Mouse (Mus musculus): Measurements from ENCODE around the gene Cds1. TPM values are rescaled to one million over a fixed set of nuclear protein-coding genes. Genes with fewer than 3 reads are reported as not detected.

The Cds1 gene
- polyA plus RNA-seq (2014; fragmentation: Nextera tagmentation; extraction: Ambion mirVana): 4.1 and 5.7 TPM in 2 replicates

DNA sequence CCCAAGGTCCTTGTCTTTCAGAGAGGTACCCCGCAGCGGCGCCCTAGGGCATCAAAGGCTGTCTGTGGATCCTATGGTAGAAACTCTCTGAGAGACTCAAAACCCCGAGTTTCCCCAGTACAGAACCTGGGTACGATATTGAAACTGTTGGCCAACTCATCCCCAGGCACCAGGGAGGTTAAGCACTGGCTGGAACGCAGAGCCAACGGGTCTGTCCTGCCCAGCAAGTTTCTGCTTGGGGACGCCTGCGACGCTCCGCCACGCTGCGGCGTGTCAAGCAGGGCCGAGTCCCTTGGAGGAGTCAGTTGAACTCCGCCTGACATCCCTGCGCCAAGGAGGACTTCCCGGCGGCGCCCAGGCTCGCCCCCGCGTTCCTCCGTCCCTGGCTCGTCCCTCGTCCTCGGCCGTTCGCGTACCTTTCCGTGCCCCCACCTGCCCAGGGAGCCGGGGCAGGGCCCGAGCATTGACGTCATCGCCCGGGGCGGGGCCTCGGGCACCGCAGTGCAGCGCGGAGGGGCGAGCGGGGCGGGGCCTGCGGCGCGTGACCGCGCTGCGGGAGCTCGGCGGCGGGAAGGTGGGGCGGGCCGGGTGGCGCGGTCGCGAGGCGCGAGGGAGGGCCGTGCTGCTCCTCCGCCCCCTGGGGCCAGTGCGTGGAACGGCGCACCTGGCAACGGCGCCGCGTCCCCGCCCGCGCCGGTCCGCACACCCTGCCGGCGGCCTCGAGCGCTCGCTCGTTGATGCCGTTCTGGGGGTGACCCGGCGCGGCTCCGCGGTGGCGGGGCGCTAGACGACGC, at the start of gene Cds1:
Gene Cds1, plus strand, starts transcription at position 577 of the 794 bp plus-strand sequence.
- Histone ChIP-seq H3K9ac (replicated peaks; ENCODE audit: low read length) (peak within 1 kb of the TSS; percentile 57), H3K9me3 (ENCODE audit: control insufficient read depth, low read length) (no peaks in the 10 kb centered on the region), H3K27ac (replicated peaks; ENCODE audit: low read depth, low read length) (no peak within 1 kb of the TSS), H3K4me1 (ENCODE audit: control insufficient read depth, insufficient read depth, low read length) (0 out of 2 replicates have a peak, but pooled peaks cover 3% of the 10 kb centered on the region), H3K36me3 (ENCODE audit: control insufficient read depth, insufficient read depth, low read length) (no peaks in the 10 kb centered on the region), H3K4me3 (replicated peaks; ENCODE audit: low read depth, low read length) (peak within 1 kb of the TSS; percentile 73), H3K27me3 (ENCODE audit: control insufficient read depth, insufficient read depth, low read length) (peaks cover 49% of the 10 kb centered on the region), H3K4me2 (ENCODE audit: low read length) (peak within 1 kb of the TSS; percentile 99)
- DNase-seq (peak; percentile 89), ATAC-seq (ENCODE audit: low FRiP score, low TSS enrichment) (peak; percentile 92)
- WGBS: under 1% methylated on average over 79 of the region's 91 CpGs

DNA sequence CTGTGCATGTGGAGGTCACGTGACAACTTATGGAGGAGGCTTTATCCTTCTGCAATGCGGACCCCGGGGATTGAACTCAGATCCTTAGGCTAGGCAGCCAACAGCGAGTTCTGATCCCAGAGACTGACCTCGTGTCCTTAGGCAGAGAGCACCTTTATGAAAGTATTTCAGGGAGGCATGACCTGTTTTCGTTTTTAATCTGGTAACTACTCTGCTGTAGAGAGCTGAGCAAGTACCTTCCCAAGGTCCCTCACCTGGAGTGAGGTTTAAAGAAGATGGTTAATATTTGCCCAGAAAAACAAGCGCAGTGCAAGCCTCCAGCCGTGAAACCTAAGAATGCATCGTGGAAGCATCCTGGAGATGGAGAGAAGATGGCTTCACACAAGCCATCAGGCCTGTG, 40.7 kb upstream of the Cds1 start:
- DNase-seq: no peak
- WGBS: 93% methylated on average over 9 of the region's 9 CpGs
- Histone ChIP-seq H3K9me3 (ENCODE audit: control insufficient read depth, low read length) (no peaks in the 10 kb centered on the region), H3K27ac (replicated peaks; ENCODE audit: low read depth, low read length) (no peak overlapping the region), H3K27me3 (ENCODE audit: control insufficient read depth, insufficient read depth, low read length) (no peaks in the 10 kb centered on the region), H3K9ac (replicated peaks; ENCODE audit: low read length) (no peak overlapping the region), H3K4me3 (replicated peaks; ENCODE audit: low read depth, low read length) (no peak overlapping the region), H3K4me2 (ENCODE audit: low read length) (no peak overlapping the region), H3K36me3 (ENCODE audit: control insufficient read depth, insufficient read depth, low read length) (no peaks in the 10 kb centered on the region), H3K4me1 (ENCODE audit: control insufficient read depth, insufficient read depth, low read length) (no peaks in the 10 kb centered on the region)
- no peak for ATAC-seq (ENCODE audit: low FRiP score, low TSS enrichment)

- H3K27ac ChIP-seq (replicated peaks; ENCODE audit: low read depth, low read length): no peak overlapping the region
- ATAC-seq (ENCODE audit: low FRiP score, low TSS enrichment): no peak
- 93% methylated on average over 16 of the region's 16 CpGs for WGBS
- DNase-seq: no peak
- H3K4me1 ChIP-seq (ENCODE audit: control insufficient read depth, insufficient read depth, low read length): no peaks in the 10 kb centered on the region
- H3K9me3 ChIP-seq (ENCODE audit: control insufficient read depth, low read length): no peaks in the 10 kb centered on the region
- H3K9ac ChIP-seq (replicated peaks; ENCODE audit: low read length): no peak overlapping the region
- no peak overlapping the region for H3K4me3 ChIP-seq (replicated peaks; ENCODE audit: low read depth, low read length)
- no peaks in the 10 kb centered on the region for H3K27me3 ChIP-seq (ENCODE audit: control insufficient read depth, insufficient read depth, low read length)
- no peaks in the 10 kb centered on the region for H3K36me3 ChIP-seq (ENCODE audit: control insufficient read depth, insufficient read depth, low read length)
- H3K4me2 ChIP-seq (ENCODE audit: low read length): no peak overlapping the region
Observed at GRCm38 (mm10) chr5:101724756-101725155, 40.2 kb upstream of the Cds1 start.

DNA sequence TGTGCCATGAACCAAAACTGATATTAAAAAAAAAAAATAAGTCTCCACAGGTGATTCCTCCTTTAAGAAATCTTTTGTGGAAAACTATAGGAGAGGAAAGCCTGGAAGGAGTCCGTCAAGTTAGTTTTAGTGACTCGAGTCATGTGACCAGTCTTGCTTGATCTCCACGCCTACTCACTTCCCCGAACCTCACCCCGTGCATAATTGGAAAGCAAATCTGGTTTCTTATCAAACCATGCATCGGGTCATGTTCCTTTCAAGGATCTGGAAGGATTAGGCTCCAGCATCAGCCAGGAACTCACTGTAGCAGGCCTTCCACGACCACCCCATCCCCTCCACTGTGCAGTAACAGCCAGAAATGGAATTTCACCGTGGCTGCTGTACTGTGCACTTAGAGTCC, 39.2 kb upstream of the Cds1 start:
- no peak overlapping the region for H3K27ac ChIP-seq (replicated peaks; ENCODE audit: low read depth, low read length)
- H3K27me3 ChIP-seq (ENCODE audit: control insufficient read depth, insufficient read depth, low read length): no peaks in the 10 kb centered on the region
- no peak overlapping the region for H3K4me2 ChIP-seq (ENCODE audit: low read length)
- DNase-seq: no peak
- no peaks in the 10 kb centered on the region for H3K36me3 ChIP-seq (ENCODE audit: control insufficient read depth, insufficient read depth, low read length)
- no peak for ATAC-seq (ENCODE audit: low FRiP score, low TSS enrichment)
- no peaks in the 10 kb centered on the region for H3K4me1 ChIP-seq (ENCODE audit: control insufficient read depth, insufficient read depth, low read length)
- no peaks in the 10 kb centered on the region for H3K9me3 ChIP-seq (ENCODE audit: control insufficient read depth, low read length)
- 78% methylated on average over 8 of the region's 8 CpGs for WGBS
- no peak overlapping the region for H3K4me3 ChIP-seq (replicated peaks; ENCODE audit: low read depth, low read length)
- H3K9ac ChIP-seq (replicated peaks; ENCODE audit: low read length): no peak overlapping the region

DNA sequence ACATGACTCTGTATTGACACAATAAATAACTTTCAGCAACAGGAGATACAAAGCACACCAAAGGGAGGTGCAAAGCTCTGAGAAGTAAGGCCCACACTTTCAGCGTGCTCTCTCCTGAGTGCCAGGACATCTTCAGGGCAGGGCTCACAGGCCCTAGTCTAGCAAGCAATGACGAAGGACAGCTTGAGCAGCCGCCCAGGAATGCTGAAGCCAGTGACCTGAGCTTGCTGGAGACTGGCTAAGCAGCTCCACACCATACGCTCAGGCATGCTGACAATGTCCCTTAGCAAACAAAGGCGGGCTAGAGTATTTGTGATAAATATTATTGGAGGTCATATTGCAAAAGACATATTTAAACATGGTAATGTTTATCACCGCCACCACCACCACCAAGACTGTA, 38.6 kb upstream of the Cds1 start:
- no peak for DNase-seq
- Histone ChIP-seq H3K27ac (replicated peaks; ENCODE audit: low read depth, low read length) (no peak overlapping the region), H3K4me1 (ENCODE audit: control insufficient read depth, insufficient read depth, low read length) (no peaks in the 10 kb centered on the region), H3K4me3 (replicated peaks; ENCODE audit: low read depth, low read length) (no peak overlapping the region), H3K36me3 (ENCODE audit: control insufficient read depth, insufficient read depth, low read length) (no peaks in the 10 kb centered on the region), H3K9me3 (ENCODE audit: control insufficient read depth, low read length) (no peaks in the 10 kb centered on the region), H3K27me3 (ENCODE audit: control insufficient read depth, insufficient read depth, low read length) (no peaks in the 10 kb centered on the region), H3K9ac (replicated peaks; ENCODE audit: low read length) (no peak overlapping the region), H3K4me2 (ENCODE audit: low read length) (no peak overlapping the region)
- 91% methylated on average over 6 of the region's 6 CpGs for WGBS
- no peak for ATAC-seq (ENCODE audit: low FRiP score, low TSS enrichment)

DNA sequence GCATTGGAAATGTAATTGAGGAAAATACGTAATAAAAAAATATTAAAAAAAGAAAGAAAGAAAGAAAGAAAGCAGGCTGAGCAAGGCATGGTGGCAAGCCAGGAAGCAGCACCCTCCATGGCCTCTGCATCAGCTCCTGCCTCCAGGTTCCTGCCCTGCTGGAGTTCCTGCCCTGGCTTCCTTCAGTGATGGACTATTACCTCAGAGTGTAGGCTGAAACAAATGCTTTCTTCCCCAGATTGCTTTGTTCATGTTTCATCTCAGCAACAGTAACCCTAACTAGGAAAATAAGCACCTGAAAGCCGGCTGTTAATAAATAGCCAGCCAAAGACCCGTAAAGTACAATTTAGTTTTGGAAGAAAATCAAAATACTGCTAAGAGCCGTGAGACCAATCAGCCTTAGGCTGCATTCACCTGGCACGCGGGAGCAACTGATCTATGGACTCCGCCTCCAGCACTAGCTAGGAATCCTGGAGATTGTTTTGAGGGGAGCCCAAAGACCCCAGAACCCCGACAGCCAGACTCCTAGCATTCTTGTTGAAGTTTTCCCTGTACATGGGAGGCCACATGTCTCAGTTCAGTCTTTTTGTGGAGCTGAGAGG, 36.5 kb upstream of the Cds1 start:
- ATAC-seq (ENCODE audit: low FRiP score, low TSS enrichment) (no peak), DNase-seq (no peak)
- no peaks in the 10 kb centered on the region for H3K27me3 ChIP-seq (ENCODE audit: control insufficient read depth, insufficient read depth, low read length)
- no peaks in the 10 kb centered on the region for H3K4me1 ChIP-seq (ENCODE audit: control insufficient read depth, insufficient read depth, low read length)
- no peak overlapping the region for H3K4me2 ChIP-seq (ENCODE audit: low read length)
- no peaks in the 10 kb centered on the region for H3K9me3 ChIP-seq (ENCODE audit: control insufficient read depth, low read length)
- no peak overlapping the region for H3K4me3 ChIP-seq (replicated peaks; ENCODE audit: low read depth, low read length)
- no peak overlapping the region for H3K27ac ChIP-seq (replicated peaks; ENCODE audit: low read depth, low read length)
- WGBS: 80% methylated on average over 8 of the region's 8 CpGs
- no peak overlapping the region for H3K9ac ChIP-seq (replicated peaks; ENCODE audit: low read length)
- no peaks in the 10 kb centered on the region for H3K36me3 ChIP-seq (ENCODE audit: control insufficient read depth, insufficient read depth, low read length)

- DNase-seq (no peak), ATAC-seq (ENCODE audit: low FRiP score, low TSS enrichment) (no peak)
- Histone ChIP-seq H3K36me3 (ENCODE audit: control insufficient read depth, insufficient read depth, low read length) (no peaks in the 10 kb centered on the region), H3K27ac (replicated peaks; ENCODE audit: low read depth, low read length) (no peak overlapping the region), H3K4me1 (ENCODE audit: control insufficient read depth, insufficient read depth, low read length) (no peaks in the 10 kb centered on the region), H3K9me3 (ENCODE audit: control insufficient read depth, low read length) (no peaks in the 10 kb centered on the region), H3K4me2 (ENCODE audit: low read length) (no peak overlapping the region), H3K4me3 (replicated peaks; ENCODE audit: low read depth, low read length) (no peak overlapping the region), H3K27me3 (ENCODE audit: control insufficient read depth, insufficient read depth, low read length) (no peaks in the 10 kb centered on the region), H3K9ac (replicated peaks; ENCODE audit: low read length) (no peak overlapping the region)
- 70% methylated on average over 3 of the region's 3 CpGs for WGBS
Observed at GRCm38 (mm10) chr5:101737341-101737740, 27.6 kb upstream of the Cds1 start.

- Histone ChIP-seq H3K36me3 (ENCODE audit: control insufficient read depth, insufficient read depth, low read length) (no peaks in the 10 kb centered on the region), H3K4me1 (ENCODE audit: control insufficient read depth, insufficient read depth, low read length) (no peaks in the 10 kb centered on the region), H3K9me3 (ENCODE audit: control insufficient read depth, low read length) (no peaks in the 10 kb centered on the region), H3K4me3 (replicated peaks; ENCODE audit: low read depth, low read length) (no peak overlapping the region), H3K27ac (replicated peaks; ENCODE audit: low read depth, low read length) (no peak overlapping the region), H3K9ac (replicated peaks; ENCODE audit: low read length) (no peak overlapping the region), H3K27me3 (ENCODE audit: control insufficient read depth, insufficient read depth, low read length) (no peaks in the 10 kb centered on the region), H3K4me2 (ENCODE audit: low read length) (no peak overlapping the region)
- ATAC-seq (ENCODE audit: low FRiP score, low TSS enrichment): no peak
- DNase-seq: no peak
- WGBS: 87% methylated on average over 16 of the region's 16 CpGs
Observed at GRCm38 (mm10) chr5:101740471-101741223, 24.3 kb upstream of the Cds1 start.
